In genomic region chr10:7076201-7076600, GRCm38 (mm10) we compare ENCODE assay signal across 8 mouse cellular contexts. TPM values are rescaled to one million over a fixed set of nuclear protein-coding genes. Genes with fewer than 3 reads are reported as not detected.
DNase-seq lines count a peak whose midpoint lies in the region; ATAC-seq and TF ChIP-seq lines count a peak whose summit lies in the region.

No protein-coding gene starts in this region.

- no peak overlapping the region for H3K27ac ChIP-seq in forebrain, postnatal 0 days (ENCODE audit: low read depth, low read length)
- H3K27ac ChIP-seq in neural tube, embryonic 15.5 days (replicated peaks) = no peak overlapping the region

- H3K9ac ChIP-seq in forebrain, postnatal 0 days = no peak overlapping the region
- no peak overlapping the region for H3K9ac ChIP-seq in neural tube, embryonic 15.5 days (replicated peaks)

- H3K27me3 ChIP-seq in E14TG2a.4 (ENCODE audit: insufficient read depth, low read length) = no peaks in the 10 kb centered on the region
- no peaks in the 10 kb centered on the region for H3K27me3 ChIP-seq in forebrain, postnatal 0 days (ENCODE audit: insufficient read depth, low read length)
- H3K27me3 ChIP-seq in neural tube, embryonic 15.5 days (replicated peaks) = no peaks in the 10 kb centered on the region

- TF ChIP-seq CTCF in E14TG2a.4 (conservative IDR thresholded peaks at IDR 0.05; ENCODE audit: low read length) = peak; percentile 76
- TF ChIP-seq CTCF in forebrain, postnatal 0 days (IDR thresholded peaks at IDR 0.05; ENCODE audit: low read depth) = peak; percentile 84

- H3K4me1 ChIP-seq in E14TG2a.4 (replicated peaks; ENCODE audit: low read depth, low read length) = no peaks in the 10 kb centered on the region; the same call in 1 of the 2 replicates
- H3K4me1 ChIP-seq in forebrain, postnatal 0 days (ENCODE audit: insufficient read depth) = no peaks in the 10 kb centered on the region
- no peaks in the 10 kb centered on the region for H3K4me1 ChIP-seq in neural tube, embryonic 15.5 days

- H3K36me3 ChIP-seq in E14TG2a.4 (ENCODE audit: insufficient read depth, low read length) = no peaks in the 10 kb centered on the region
- no peaks in the 10 kb centered on the region for H3K36me3 ChIP-seq in forebrain, postnatal 0 days (ENCODE audit: insufficient read depth)
- H3K36me3 ChIP-seq in neural tube, embryonic 15.5 days = no peaks in the 10 kb centered on the region

- peak; percentile 90 to 93 for DNase-seq in cerebellum, adult 18-20 months
- DNase-seq in forebrain, postnatal 0 days = peak; percentile 82
- DNase-seq in heart, postnatal 25 days (ENCODE audit: low spot score) = peak; percentile 52
- peak; percentile 83 to 89 for DNase-seq in kidney, postnatal 4 days
- DNase-seq in lung, adult 18-20 months = peak; percentile 68 to 76
- peak; percentile 57 for DNase-seq in testis, postnatal 14 days (ENCODE audit: low spot score)

- WGBS in forebrain, postnatal 0 days = 12% methylated on average over 8 of the region's 8 CpGs
- 15% methylated on average over 8 of the region's 8 CpGs for WGBS in neural tube, embryonic 15.5 days

- H3K9me3 ChIP-seq in E14TG2a.4 (ENCODE audit: low read length) = no peaks in the 10 kb centered on the region
- no peaks in the 10 kb centered on the region for H3K9me3 ChIP-seq in forebrain, postnatal 0 days (ENCODE audit: low read length)
- H3K9me3 ChIP-seq in neural tube, embryonic 15.5 days (replicated peaks) = no peaks in the 10 kb centered on the region

- ATAC-seq in forebrain, postnatal 0 days = peak; percentile 92
- peak; percentile 89 for ATAC-seq in neural tube, embryonic 15.5 days (ENCODE audit: low FRiP score)

- intact Hi-C loops in heart, postnatal 25 days (cut with DNase I) = loop anchor here (2.0 to 5.0 kb wide), 2 partner anchors 136 to 191 kb away; partner anchors contain the start of gene Cnksr3

- H3K4me3 ChIP-seq in E14TG2a.4 (replicated peaks; ENCODE audit: low read length) = no peak overlapping the region
- H3K4me3 ChIP-seq in forebrain, postnatal 0 days (ENCODE audit: low read depth, low read length) = no peak overlapping the region
- no peak overlapping the region for H3K4me3 ChIP-seq in neural tube, embryonic 15.5 days (replicated peaks)

- H3K4me2 ChIP-seq in forebrain, postnatal 0 days (ENCODE audit: low read depth) = no peak overlapping the region
- H3K4me2 ChIP-seq in neural tube, embryonic 15.5 days = peak overlapping the region; percentile 17; the same call in 1 of the 2 replicates

RNA-seq across cellular contexts. Expression of gene Ipcef1, which starts 23.9 kb away (rescaled TPM):
- total RNA-seq in forebrain, postnatal 0 days (2014; rRNA removed) = 12.0 and 13.7 TPM in 2 replicates
- polyA plus RNA-seq in forebrain, postnatal 0 days (2015; fragmentation: Nextera tagmentation; extraction: Ambion mirVana) = 1.6 and 2.2 TPM in 2 replicates
- total RNA-seq in heart, postnatal 25 days (2021) = under 1 TPM; 0.31 to 0.34 TPM
- polyA plus RNA-seq in neural tube, embryonic 15.5 days (2015; fragmentation: Nextera tagmentation; extraction: Ambion mirVana) = 2.7 and 3.9 TPM in 2 replicates
